Mouse (Mus musculus) MEL (cell line): ENCODE measurements around the gene Etfbkmt. TPM values are rescaled to one million over a fixed set of nuclear protein-coding genes. Genes with fewer than 3 reads are reported as not detected.

Source experiments
- DNase-seq: peaks from one replicate; pipeline ENCODE4 v3.0.0; 2011; ENCODE audit warnings: low read depth, low spot score
- H3K27ac ChIP-seq: 2 replicates; pipeline ENCODE4 v1.5.1; 2012; ENCODE audit warnings: low read depth, mild to moderate bottlenecking, control low read depth, low read length, moderate library complexity; ENCODE audit not compliant: control insufficient read depth
- H3K27me3 ChIP-seq, 2 experiments: fragments of 150-350 bp in 1 of 2; sonication (generic) in 1 of 2; 2 replicates each; pipeline ENCODE4 v1.6.1; 2012; ENCODE audit warnings: low read length in 2 of 2, mild to moderate bottlenecking in 2 of 2, improper control_type of control experiment in 1 of 2, moderate library complexity in 1 of 2; ENCODE audit not compliant: insufficient read depth in 2 of 2, control insufficient read depth in 1 of 2
- H3K36me3 ChIP-seq, 2 experiments: 2 replicates each; pipeline ENCODE4 v1.6.1; 2012 to 2014; ENCODE audit warnings: low read length in 2 of 2, improper control_type of control experiment in 1 of 2, inconsistent platforms in 1 of 2, mild to moderate bottlenecking in 1 of 2; ENCODE audit not compliant: insufficient read depth in 2 of 2, control insufficient read depth in 1 of 2
- H3K4me1 ChIP-seq, 2 experiments: fragments of 150-350 bp in 1 of 2; sonication (generic) in 1 of 2; 2 replicates each; pipeline ENCODE4 v1.6.1; 2012; ENCODE audit warnings: low read length in 2 of 2, improper control_type of control experiment in 1 of 2, mild to moderate bottlenecking in 1 of 2; ENCODE audit not compliant: insufficient read depth in 2 of 2, control insufficient read depth in 1 of 2
- H3K4me3 ChIP-seq, 2 experiments: fragments of 150-350 bp in 1 of 2; sonication (generic) in 1 of 2; 2 replicates each; pipeline ENCODE4 v1.5.1; 2012; ENCODE audit warnings: low read depth in 2 of 2, low read length in 2 of 2, mild to moderate bottlenecking in 2 of 2, moderate library complexity in 2 of 2, control low read depth in 1 of 2, improper control_type of control experiment in 1 of 2; ENCODE audit not compliant: control insufficient read depth in 1 of 2, insufficient read depth in 1 of 2
- H3K79me2 ChIP-seq: 2 replicates; pipeline ENCODE4 v1.6.1; 2012; ENCODE audit warnings: mild to moderate bottlenecking, low read length, moderate library complexity; ENCODE audit not compliant: control insufficient read depth, poor library complexity, insufficient read depth
- H3K9ac ChIP-seq: 2 replicates; pipeline ENCODE4 v1.6.1; 2012; ENCODE audit warnings: low read depth, mild to moderate bottlenecking, control low read depth, low read length, moderate library complexity; ENCODE audit not compliant: control insufficient read depth, poor library complexity, severe bottlenecking
- H3K9me3 ChIP-seq: fragments of 150-350 bp; sonication (generic); replicated peaks from 2 replicates; pipeline ENCODE4 v1.6.1; 2012; ENCODE audit warnings: mild to moderate bottlenecking, low read length, improper control_type of control experiment, moderate library complexity; ENCODE audit not compliant: insufficient read depth
- BHLHE40 ChIP-seq: IDR thresholded peaks from 2 replicates; pipeline ENCODE4 v1.6.1; 2012; ENCODE audit warnings: low read depth, mild to moderate bottlenecking, inconsistent platforms, low read length, improper control_type of control experiment, borderline replicate concordance
- CTCF ChIP-seq, 3 experiments: IDR thresholded peaks in 2 of 3; conservative IDR thresholded peaks in 1 of 3; 2 replicates each; pipeline ENCODE4 v1.5.1; 2011 to 2012; ENCODE audit warnings: low read length in 3 of 3, low read depth in 2 of 3, mild to moderate bottlenecking in 2 of 3, improper control_type of control experiment in 1 of 3, inconsistent platforms in 1 of 3, mixed read lengths in 1 of 3, moderate library complexity in 1 of 3; ENCODE audit not compliant: control insufficient read depth in 1 of 3, insufficient read depth in 1 of 3, poor library complexity in 1 of 3, severe bottlenecking in 1 of 3
- ELF1 ChIP-seq: IDR thresholded peaks from 2 replicates; pipeline ENCODE4 v1.6.1; 2014; ENCODE audit warnings: low read depth, mild to moderate bottlenecking, inconsistent platforms, low read length, improper control_type of control experiment, moderate library complexity
- ETS1 ChIP-seq: IDR thresholded peaks from 2 replicates; pipeline ENCODE4 v1.6.1; 2012; ENCODE audit warnings: low read depth, mild to moderate bottlenecking, inconsistent platforms, low read length, improper control_type of control experiment, moderate library complexity
- GABPA ChIP-seq: IDR thresholded peaks from 2 replicates; pipeline ENCODE4 v1.6.1; 2012; ENCODE audit warnings: low read depth, mild to moderate bottlenecking, inconsistent platforms, low read length, improper control_type of control experiment, moderate library complexity
- GATA1 ChIP-seq: IDR thresholded peaks from 2 replicates; pipeline ENCODE4 v1.6.1; 2011; ENCODE audit warnings: low read depth, low read length, improper control_type of control experiment
- HCFC1 ChIP-seq: IDR thresholded peaks from 2 replicates; pipeline ENCODE4 v1.6.1; 2012; ENCODE audit warnings: low read depth, mild to moderate bottlenecking, inconsistent platforms, low read length, improper control_type of control experiment, moderate library complexity
- MAX ChIP-seq: IDR thresholded peaks from 2 replicates; pipeline ENCODE4 v1.6.1; 2011; ENCODE audit warnings: low read length, improper control_type of control experiment
- MAZ ChIP-seq: IDR thresholded peaks from 2 replicates; pipeline ENCODE4 v1.6.1; 2012; ENCODE audit warnings: low read depth, mild to moderate bottlenecking, inconsistent platforms, low read length, improper control_type of control experiment
- MXI1 ChIP-seq: IDR thresholded peaks from 2 replicates; pipeline ENCODE4 v1.6.1; 2011; ENCODE audit warnings: mild to moderate bottlenecking, low read depth, low read length, improper control_type of control experiment
- MYB ChIP-seq: IDR thresholded peaks from 2 replicates; pipeline ENCODE4 v1.6.1; 2011; ENCODE audit warnings: mild to moderate bottlenecking, low read depth, low read length, improper control_type of control experiment
- NRF1 ChIP-seq: IDR thresholded peaks from 2 replicates; pipeline ENCODE4 v1.6.1; 2014; ENCODE audit warnings: low read depth, mild to moderate bottlenecking, inconsistent platforms, low read length, improper control_type of control experiment, moderate library complexity; ENCODE audit not compliant: poor library complexity, insufficient read depth, severe bottlenecking
- SMC3 ChIP-seq: IDR thresholded peaks from 2 replicates; pipeline ENCODE4 v1.6.1; 2011; ENCODE audit warnings: low read depth, low read length, improper control_type of control experiment
- USF1 ChIP-seq: IDR thresholded peaks from 2 replicates; pipeline ENCODE4 v1.6.1; 2014; ENCODE audit warnings: low read depth, mild to moderate bottlenecking, inconsistent platforms, low read length, improper control_type of control experiment, moderate library complexity
- USF2 ChIP-seq, 2 experiments: IDR thresholded peaks; 2 replicates each; pipeline ENCODE4 v1.6.1; 2011 to 2012; ENCODE audit warnings: improper control_type of control experiment in 2 of 2, low read length in 2 of 2, borderline replicate concordance in 1 of 2, inconsistent platforms in 1 of 2, low read depth in 1 of 2, mild to moderate bottlenecking in 1 of 2; ENCODE audit not compliant: insufficient read depth in 1 of 2
- ZC3H11A ChIP-seq: IDR thresholded peaks from 2 replicates; pipeline ENCODE4 v1.6.1; 2012; ENCODE audit warnings: low read depth, mild to moderate bottlenecking, inconsistent platforms, low read length, improper control_type of control experiment
- ZKSCAN1 ChIP-seq: IDR thresholded peaks from 2 replicates; pipeline ENCODE4 v1.6.1; 2012; ENCODE audit warnings: low read depth, mild to moderate bottlenecking, inconsistent platforms, low read length, improper control_type of control experiment, moderate library complexity
- ZMIZ1 ChIP-seq: IDR thresholded peaks from 2 replicates; pipeline ENCODE4 v1.6.1; 2012; ENCODE audit warnings: low read depth, mild to moderate bottlenecking, inconsistent platforms, low read length, improper control_type of control experiment, moderate library complexity
- ZNF384 ChIP-seq: IDR thresholded peaks from 2 replicates; pipeline ENCODE4 v1.6.1; 2012; ENCODE audit warnings: low read depth, mild to moderate bottlenecking, inconsistent platforms, low read length, improper control_type of control experiment
- polyA plus RNA-seq, 2 experiments: library from polyadenylated mRNA; stranded (reverse) in 1 of 2; unstranded in 1 of 2; fragments of >175 nt in 1 of 2; fragments of >200 nt in 1 of 2; gene quantifications; 2 replicates each; pipeline versions ENCODE4 v1.2.1 to v1.2.4; 2012; ENCODE audit warnings: low replicate concordance in 2 of 2, low read depth in 1 of 2; ENCODE audit not compliant: insufficient read length in 2 of 2, insufficient read depth in 1 of 2, missing spikeins in 1 of 2
- total RNA-seq: library from RNA; depleted of rRNA; stranded (reverse); fragments of 300-350 nt; gene quantifications from 2 replicates; pipeline ENCODE4 v1.2.3, GENCODE M21; 2012

Gene Etfbkmt
- total and polyA plus RNA-seq, 3 experiments, result 3.4 to 5.7 TPM; not detected in 1

- H3K27ac ChIP-seq, result no peak overlapping the region
- H3K27me3 ChIP-seq, result no peaks in the 10 kb centered on the region
- H3K79me2 ChIP-seq, result no peaks in the 10 kb centered on the region
- no peak overlapping the region for H3K9ac ChIP-seq
- TF ChIP-seq SMC3 (no peak), HCFC1 (no peak), GABPA (no peak), ELF1 (no peak), MAX (no peak), ZNF384 (no peak), MYB (no peak), ZKSCAN1 (no peak), NRF1 (no peak), GATA1 (no peak), MXI1 (no peak), USF2 (IDR thresholded peaks at IDR 0.05; ENCODE audit: borderline replicate concordance in 1 of 2, insufficient read depth in 1 of 2, low read depth in 1 of 2, low read length in 2 of 2) (no peak), ETS1 (no peak), USF1 (no peak), MAZ (no peak), ZC3H11A (no peak), BHLHE40 (no peak), CTCF (IDR thresholded peaks at IDR 0.05 in 2 of 3, conservative IDR thresholded peaks at IDR 0.05 in 1 of 3; ENCODE audit: control insufficient read depth in 1 of 3, insufficient read depth in 1 of 3, low read depth in 2 of 3, low read length in 3 of 3, poor library complexity in 1 of 3, severe bottlenecking in 1 of 3) (no peak), ZMIZ1 (no peak)
- DNase-seq, result no peak
- H3K4me3 ChIP-seq, result no peak overlapping the region
- peaks cover 8 to 11% of the 10 kb centered on the region in 2 experiments for H3K4me1 ChIP-seq
- H3K36me3 ChIP-seq, result peaks cover 0 to 18% of the 10 kb centered on the region in 2 experiments; a peak in 2 of 4 replicates
- H3K9me3 ChIP-seq, result no peaks in the 10 kb centered on the region
These were observed 14.7 kb downstream of the Etfbkmt start for GRCm38 (mm10) chr6:149154116-149155030.
